Mouse (Mus musculus): ENCODE measurements around the gene Lin7a.

DNA sequence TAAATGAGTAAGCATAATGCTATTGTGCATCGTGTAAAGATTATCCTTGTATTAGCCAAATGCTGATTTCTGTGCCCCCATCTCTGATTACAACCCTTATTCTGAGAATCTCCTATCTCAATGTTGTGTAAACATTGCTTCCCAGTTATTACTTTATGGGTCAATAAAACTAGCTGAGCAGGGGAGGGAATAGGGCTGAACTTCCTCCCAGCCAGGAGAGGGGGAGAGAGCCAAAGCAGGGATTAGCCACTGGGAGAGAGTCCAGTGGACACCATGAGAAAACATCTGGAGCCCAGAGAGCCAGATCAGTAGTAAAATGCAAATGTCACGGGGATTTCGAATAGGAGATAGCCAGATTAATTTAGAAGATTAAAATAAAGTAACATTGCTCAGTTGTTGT lies 82.0 kb downstream of the Lin7a start:
- no peak for TF ChIP-seq USF1 (IDR thresholded peaks at IDR 0.05; ENCODE audit: low read depth)
- no peak for TF ChIP-seq CTCF (IDR thresholded peaks at IDR 0.05; ENCODE audit: control insufficient read depth, insufficient read depth, insufficient read length)
- TF ChIP-seq CEBPB (IDR thresholded peaks at IDR 0.05; ENCODE audit: low read depth), result no peak
- TF ChIP-seq FOSL1 (IDR thresholded peaks at IDR 0.05; ENCODE audit: insufficient read depth, low read length, poor library complexity, severe bottlenecking), result no peak
- no peak for TF ChIP-seq MAX (IDR thresholded peaks at IDR 0.05)
- no peak for TF ChIP-seq MYOG (IDR thresholded peaks at IDR 0.05; ENCODE audit: control insufficient read depth, extremely low read depth, insufficient read length)

Data from C2C12 (cell line).